Mouse (Mus musculus): ENCODE measurements at regions not wholly inside any gene's neighbourhood (a gene's known extent, or its start where the extent isn't known, plus 50 kb on each side); places are given as distances from the start of the nearest gene placed in this dataset.
A peak's percentile ranks its signal among the peaks of the same experiment; 100 is the strongest.

GRCm38 (mm10) chr6:120614526-120614925 lies 51.6 kb upstream of the Cecr2 start:
- no peak for DNase-seq (ENCODE audit: low read depth, low spot score)

- no peak for DNase-seq (ENCODE audit: low read depth, low spot score)
Observed at GRCm38 (mm10) chr6:120612346-120612745, 53.8 kb upstream of the Cecr2 start.

- DNase-seq (ENCODE audit: low read depth, low spot score): no peak
Observed at GRCm38 (mm10) chr6:120609858-120610257, 56.3 kb upstream of the Cecr2 start.

- DNase-seq (ENCODE audit: low read depth, low spot score): no peak
Observed at GRCm38 (mm10) chr6:120605471-120605870, 60.7 kb upstream of the Cecr2 start.

- DNase-seq (ENCODE audit: low read depth, low spot score): no peak
Observed at GRCm38 (mm10) chr6:120604020-120604958, 61.9 kb upstream of the Cecr2 start.

- DNase-seq (ENCODE audit: low read depth, low spot score): no peak
Observed at GRCm38 (mm10) chr6:120603454-120603853, 62.7 kb upstream of the Cecr2 start.

GRCm38 (mm10) chr6:120600376-120600775 lies 65.8 kb upstream of the Cecr2 start:
- no peak for DNase-seq (ENCODE audit: low read depth, low spot score)

- DNase-seq (ENCODE audit: low read depth, low spot score): no peak
Observed at GRCm38 (mm10) chr6:120598471-120598870, 67.4 kb upstream of the Hdhd5 start.

GRCm38 (mm10) chr6:120597887-120598286 lies 66.8 kb upstream of the Hdhd5 start:
- no peak for DNase-seq (ENCODE audit: low read depth, low spot score)

- no peak for DNase-seq (ENCODE audit: low read depth, low spot score)
Observed at GRCm38 (mm10) chr6:120596717-120597116, 65.6 kb upstream of the Hdhd5 start.

- no peak for DNase-seq (ENCODE audit: low read depth, low spot score)
Observed at GRCm38 (mm10) chr6:120594463-120594862, 63.3 kb upstream of the Hdhd5 start.

- DNase-seq (ENCODE audit: low read depth, low spot score): peak; percentile 55
Observed at GRCm38 (mm10) chr6:120592705-120593104, 61.6 kb upstream of the Hdhd5 start.

- DNase-seq (ENCODE audit: low read depth, low spot score): peak; percentile 28
Observed at GRCm38 (mm10) chr6:120592031-120592681, 61.0 kb upstream of the Hdhd5 start.

GRCm38 (mm10) chr6:120590191-120590590 lies 59.1 kb upstream of the Hdhd5 start:
- no peak for DNase-seq (ENCODE audit: low read depth, low spot score)

- DNase-seq (ENCODE audit: low read depth, low spot score): peak; percentile 37
Observed at GRCm38 (mm10) chr6:120588701-120589659, 57.9 kb upstream of the Hdhd5 start.

GRCm38 (mm10) chr6:120585941-120586280 lies 54.8 kb upstream of the Hdhd5 start:
- DNase-seq (ENCODE audit: low read depth, low spot score): no peak

- DNase-seq (ENCODE audit: low read depth, low spot score): no peak
Observed at GRCm38 (mm10) chr6:120585118-120585940, 54.2 kb upstream of the Hdhd5 start.

- no peak for DNase-seq (ENCODE audit: low read depth, low spot score)
Observed at GRCm38 (mm10) chr6:120581748-120582147, 50.6 kb upstream of the Hdhd5 start.
